Mouse (Mus musculus) ES-E14 (cell line): ENCODE results near the gene Ociad1.

Experiments used
- CHD2 ChIP-seq: IDR thresholded peaks from 2 replicates; pipeline ENCODE4 v1.6.1; 2014; ENCODE audit warnings: mild to moderate bottlenecking, low read depth, low read length, inconsistent platforms
- MAFK ChIP-seq: IDR thresholded peaks from 2 replicates; pipeline ENCODE4 v1.6.1; 2014; ENCODE audit warnings: mild to moderate bottlenecking, low read depth, low read length, inconsistent platforms; ENCODE audit not compliant: insufficient read depth
- ZC3H11A ChIP-seq: IDR thresholded peaks from 2 replicates; pipeline ENCODE4 v1.6.1; 2012; ENCODE audit warnings: low read depth, mild to moderate bottlenecking, inconsistent platforms, low read length, borderline replicate concordance
- ZNF384 ChIP-seq: IDR thresholded peaks from 2 replicates; pipeline ENCODE4 v1.6.1; 2012; ENCODE audit warnings: low read depth, low read length, inconsistent platforms

GRCm38 (mm10) chr5:73314654-73315053 lies 22.1 kb downstream of the Ociad1 start:
- no peak for TF ChIP-seq CHD2
- no peak for TF ChIP-seq MAFK
- TF ChIP-seq ZNF384 = no peak
- no peak for TF ChIP-seq ZC3H11A
